Mouse (Mus musculus): ENCODE data around the gene Slc12a5. TPM values are rescaled to one million over a fixed set of nuclear protein-coding genes. Genes with fewer than 3 reads are reported as not detected.

Gene Slc12a5
- total RNA-seq, 2 experiments from 2014 or later: 288 to 332 TPM

GRCm38 (mm10) chr2:164942692-164943290 is 17.8 kb upstream of the Slc12a5 start:
- no peak for DNase-seq (ENCODE audit: low spot score in 2 of 2)

- no peak for DNase-seq (ENCODE audit: low spot score in 2 of 2)
Measured at GRCm38 (mm10) chr2:164947506-164947905, 13.1 kb upstream of the Slc12a5 start.

GRCm38 (mm10) chr2:164947930-164948329 is 12.7 kb upstream of the Slc12a5 start:
- no peak for DNase-seq (ENCODE audit: low spot score in 2 of 2)

GRCm38 (mm10) chr2:164948962-164949361 is 11.6 kb upstream of the Slc12a5 start:
- no peak for DNase-seq (ENCODE audit: low spot score in 2 of 2)

GRCm38 (mm10) chr2:164950501-164950900 is 10.1 kb upstream of the Slc12a5 start:
- DNase-seq (ENCODE audit: low spot score in 2 of 2): no peak

- no peak for DNase-seq (ENCODE audit: low spot score in 2 of 2)
Measured at GRCm38 (mm10) chr2:164951745-164952144, 8.9 kb upstream of the Slc12a5 start.

GRCm38 (mm10) chr2:164952448-164952847 is 8.2 kb upstream of the Slc12a5 start:
- DNase-seq (ENCODE audit: low spot score in 2 of 2): no peak

- DNase-seq (ENCODE audit: low spot score in 2 of 2): peak; percentile 65 to 67
Measured at GRCm38 (mm10) chr2:164953224-164953623, 7.4 kb upstream of the Slc12a5 start.

GRCm38 (mm10) chr2:164955725-164956124 is 4.9 kb upstream of the Slc12a5 start:
- DNase-seq (ENCODE audit: low spot score in 2 of 2): no peak

GRCm38 (mm10) chr2:164956195-164956594 is 4.4 kb upstream of the Slc12a5 start:
- no peak for DNase-seq (ENCODE audit: low spot score in 2 of 2)

GRCm38 (mm10) chr2:164957548-164958315 is 2.9 kb upstream of the Slc12a5 start:
- DNase-seq (ENCODE audit: low spot score in 2 of 2): no peak

GRCm38 (mm10) chr2:164961506-164962182 is 1.0 kb downstream of the Slc12a5 start:
- peak; percentile 75 to 76 for DNase-seq (ENCODE audit: low spot score in 2 of 2)

- DNase-seq (ENCODE audit: low spot score in 2 of 2): no peak
Measured at GRCm38 (mm10) chr2:164962183-164962580, 1.6 kb downstream of the Slc12a5 start.

GRCm38 (mm10) chr2:164964242-164964894 is 3.8 kb downstream of the Slc12a5 start:
- peak; percentile 70 to 72 for DNase-seq (ENCODE audit: low spot score in 2 of 2)

- DNase-seq (ENCODE audit: low spot score in 2 of 2): no peak
Measured at GRCm38 (mm10) chr2:164964981-164965380, 4.4 kb downstream of the Slc12a5 start.

GRCm38 (mm10) chr2:164966381-164966780 is 5.8 kb downstream of the Slc12a5 start:
- DNase-seq (ENCODE audit: low spot score in 2 of 2): no peak

GRCm38 (mm10) chr2:164967193-164967592 is 6.6 kb downstream of the Slc12a5 start:
- no peak for DNase-seq (ENCODE audit: low spot score in 2 of 2)

- DNase-seq (ENCODE audit: low spot score in 2 of 2): peak; percentile 65 to 71
Measured at GRCm38 (mm10) chr2:164967761-164968440, 7.3 kb downstream of the Slc12a5 start.

- DNase-seq (ENCODE audit: low spot score in 2 of 2): peak; percentile 44 to 59
Measured at GRCm38 (mm10) chr2:164968451-164968851, 7.8 kb downstream of the Slc12a5 start.

GRCm38 (mm10) chr2:164969348-164969781 is 8.8 kb downstream of the Slc12a5 start:
- DNase-seq (ENCODE audit: low spot score in 2 of 2): no peak
